Mouse (Mus musculus) embryonic stem cell, embryonic (primary cell): ENCODE measurements around the gene Eea1.

Experiments used
- CTCF ChIA-PET, 4 experiments: fragments of 300-600 bp in 2 of 4; fragments of 350-600 bp in 2 of 4; sonication (Branson Sonifier 250); formaldehyde crosslinking; loops; one replicate each; lab custom pipeline; 2022; ENCODE audit warnings: inconsistent platforms in 2 of 4; lab: Charles Lee
- POLR2A ChIA-PET, 4 experiments: fragments of 300-600 bp in 2 of 4; fragments of 350-600 bp in 2 of 4; sonication (Branson Sonifier 250); formaldehyde crosslinking; loops; one replicate each; lab custom pipeline; 2022; ENCODE audit warnings: antibody characterized with exemption in 4 of 4, inconsistent platforms in 1 of 4; lab: Charles Lee

Eea1 gene

DNA sequence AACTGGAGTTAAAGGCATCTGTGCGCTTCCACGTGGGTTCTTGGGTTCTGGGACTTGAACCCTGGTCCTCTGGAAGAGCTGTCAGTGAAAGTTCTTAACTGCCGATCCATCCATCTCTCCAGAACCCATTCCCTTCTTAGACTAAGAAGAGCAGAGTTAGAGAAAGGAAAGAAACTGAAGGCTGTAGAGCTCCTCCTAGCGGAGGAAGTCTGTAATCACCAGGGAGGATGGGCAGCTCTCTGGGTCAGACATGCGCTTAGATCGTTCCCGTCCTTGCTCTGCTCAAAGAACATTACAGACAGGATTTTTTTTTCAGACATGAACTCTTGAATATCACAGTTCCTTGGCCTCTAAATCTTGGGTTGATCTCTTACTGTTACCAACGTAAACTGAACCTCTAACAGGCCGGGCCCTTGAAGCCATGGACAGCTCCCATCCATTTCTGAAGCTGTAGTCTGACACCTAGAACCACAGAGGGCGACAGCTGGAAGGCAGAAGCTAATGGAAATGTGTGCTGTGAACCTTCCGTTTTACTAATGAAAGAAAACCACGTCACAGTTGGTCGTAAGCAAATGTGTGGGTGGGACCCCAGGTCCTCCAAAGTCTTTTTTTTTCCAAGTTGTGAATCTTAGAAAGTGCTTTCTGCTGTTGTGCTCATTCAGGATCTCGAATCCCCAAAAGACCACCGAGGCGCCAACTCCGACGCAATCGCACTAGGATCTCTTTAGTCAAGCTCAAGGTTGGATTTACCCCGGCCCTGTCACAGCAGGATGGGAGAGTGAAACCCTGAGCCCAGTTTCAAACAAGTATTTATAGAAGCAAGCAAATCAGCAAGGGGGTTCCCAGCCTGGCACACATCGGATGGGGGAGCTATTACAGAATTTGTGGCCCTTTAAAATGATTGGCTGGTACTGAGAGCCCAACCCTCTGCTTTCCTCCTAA is 140.3 kb downstream of the Eea1 start:
- POLR2A ChIA-PET: interaction anchor here in 2 of 4 experiments (0.7 to 1.4 kb wide), 8 partner anchors 11 to 307 kb away, joined by 3 to 4 read pairs (median 3); no protein-coding TSS in a partner anchor
- CTCF ChIA-PET: interaction anchor here (0.5 to 2.1 kb wide), 47 partner anchors 9 to 1889 kb away, joined by 3 to 15 read pairs (median 3); partner anchors contain the start of gene Eea1 (in 1 of the 4)

DNA sequence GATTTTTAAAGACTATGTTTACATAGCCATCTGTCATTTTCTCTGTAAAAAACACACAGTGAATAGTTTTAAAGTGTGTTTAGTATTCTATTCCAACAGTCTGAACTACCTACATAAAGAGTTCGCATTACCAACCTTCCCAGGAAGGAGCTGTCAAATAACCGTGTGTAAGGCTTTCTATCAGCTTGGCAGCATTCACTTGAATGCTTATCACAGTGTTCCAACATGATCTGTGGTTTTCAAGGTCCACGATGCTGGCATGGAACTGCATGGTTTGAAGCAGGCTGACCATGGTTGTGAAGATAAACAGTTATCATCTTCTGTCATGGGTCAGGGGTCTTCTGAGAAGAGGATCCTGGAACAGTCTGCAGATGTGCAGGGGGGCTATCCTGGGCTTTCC is 141.8 kb downstream of the Eea1 start:
- CTCF ChIA-PET: no interaction called here

DNA sequence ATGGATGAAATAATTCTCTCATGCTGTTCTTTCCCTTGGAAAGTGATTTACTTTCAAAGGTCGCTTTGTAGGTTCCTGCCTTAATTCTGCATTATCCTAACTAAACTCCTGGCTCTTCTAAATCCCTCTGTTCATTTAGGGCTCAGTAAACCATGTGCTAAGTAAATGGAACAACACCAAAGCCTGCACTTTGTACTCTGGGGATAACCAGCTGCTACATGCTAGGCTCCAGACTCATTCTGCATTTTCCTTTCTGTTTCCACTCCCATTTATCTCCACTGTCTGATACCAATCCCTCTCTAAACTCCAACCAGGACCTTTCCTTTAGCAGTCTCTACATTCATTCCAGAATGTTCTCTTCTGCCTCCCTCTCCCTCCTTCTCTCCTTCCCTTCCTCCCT is 149.3 kb downstream of the Eea1 start:
- CTCF ChIA-PET: interaction anchor here in 2 of 4 experiments (0.7 to 1.1 kb wide), 2 partner anchors 9 kb away, joined by 3 to 4 read pairs; no protein-coding TSS in a partner anchor

More for the DNA sequence above, 141.8 kb downstream of the Eea1 start:
- POLR2A ChIA-PET: no interaction called here

GRCm38 (mm10) chr10:96090388-96090787 is 149.9 kb downstream of the Eea1 start:
- POLR2A ChIA-PET: no interaction called here

More for the DNA sequence above, 149.3 kb downstream of the Eea1 start:
- POLR2A ChIA-PET: no interaction called here

DNA sequence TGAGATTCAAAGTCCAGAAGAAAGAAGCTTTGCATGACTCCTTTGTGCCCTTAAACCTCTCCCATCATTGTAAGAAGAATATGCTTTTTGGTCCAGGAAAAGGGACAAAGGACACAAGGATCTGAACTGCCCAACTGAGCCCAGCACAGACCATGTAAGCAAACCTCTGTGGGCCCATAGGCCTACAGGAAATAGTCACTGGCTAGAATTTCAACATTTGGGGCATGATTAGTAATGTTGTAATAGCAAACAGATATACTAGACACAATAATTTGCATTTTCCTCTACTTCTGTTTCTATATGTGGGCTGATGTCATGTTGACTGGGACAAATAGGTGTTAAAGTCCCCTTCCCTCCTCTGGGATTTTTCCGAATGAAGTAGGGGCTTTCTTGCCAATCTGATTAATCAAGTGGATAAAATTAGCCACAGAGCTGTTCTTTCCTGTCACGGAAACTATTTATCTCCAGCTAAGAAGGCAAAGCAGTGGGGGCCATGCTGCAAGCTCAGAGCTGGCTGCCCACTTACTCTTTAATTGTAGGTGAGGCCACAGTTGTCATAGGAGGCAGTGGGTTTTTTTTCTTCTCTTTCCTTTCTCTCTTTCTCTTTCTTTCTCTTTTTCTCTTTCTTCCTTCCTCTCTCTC is 153.6 kb downstream of the Eea1 start:
- ChIA-PET POLR2A (interaction anchor here in 3 of 4 experiments (0.7 to 1.9 kb wide), 8 partner anchors 8 to 579 kb away, joined by 3 to 5 read pairs (median 4); partner anchors contain the start of genes Btg1 (in 2 of the 3) and Ube2n (in 1 of the 3)), CTCF (interaction anchor here in 3 of 4 experiments (0.9 to 3.1 kb wide), 6 partner anchors 11 to 14 kb away, joined by 3 to 15 read pairs (median 9); no protein-coding TSS in a partner anchor)

More at GRCm38 (mm10) chr10:96090388-96090787, 149.9 kb downstream of the Eea1 start:
- CTCF ChIA-PET: interaction anchor here in 2 of 4 experiments (0.7 to 1.1 kb wide), 2 partner anchors 10 kb away, joined by 3 to 4 read pairs; no protein-coding TSS in a partner anchor

- CTCF ChIA-PET: interaction anchor here in 3 of 4 experiments (0.6 to 3.1 kb wide), 6 partner anchors 10 to 849 kb away, joined by 3 to 15 read pairs (median 9); no protein-coding TSS in a partner anchor
- POLR2A ChIA-PET: interaction anchor here in 3 of 4 experiments (0.7 to 1.9 kb wide), 9 partner anchors 9 to 580 kb away, joined by 3 to 5 read pairs (median 4); partner anchors contain the start of genes Btg1 (in 2 of the 3) and Ube2n (in 1 of the 3)
Measured at GRCm38 (mm10) chr10:96094559-96094958, 154.1 kb downstream of the Eea1 start.
